Mouse (Mus musculus): ENCODE results near the gene Neurog2.

The Neurog2 gene

DNA sequence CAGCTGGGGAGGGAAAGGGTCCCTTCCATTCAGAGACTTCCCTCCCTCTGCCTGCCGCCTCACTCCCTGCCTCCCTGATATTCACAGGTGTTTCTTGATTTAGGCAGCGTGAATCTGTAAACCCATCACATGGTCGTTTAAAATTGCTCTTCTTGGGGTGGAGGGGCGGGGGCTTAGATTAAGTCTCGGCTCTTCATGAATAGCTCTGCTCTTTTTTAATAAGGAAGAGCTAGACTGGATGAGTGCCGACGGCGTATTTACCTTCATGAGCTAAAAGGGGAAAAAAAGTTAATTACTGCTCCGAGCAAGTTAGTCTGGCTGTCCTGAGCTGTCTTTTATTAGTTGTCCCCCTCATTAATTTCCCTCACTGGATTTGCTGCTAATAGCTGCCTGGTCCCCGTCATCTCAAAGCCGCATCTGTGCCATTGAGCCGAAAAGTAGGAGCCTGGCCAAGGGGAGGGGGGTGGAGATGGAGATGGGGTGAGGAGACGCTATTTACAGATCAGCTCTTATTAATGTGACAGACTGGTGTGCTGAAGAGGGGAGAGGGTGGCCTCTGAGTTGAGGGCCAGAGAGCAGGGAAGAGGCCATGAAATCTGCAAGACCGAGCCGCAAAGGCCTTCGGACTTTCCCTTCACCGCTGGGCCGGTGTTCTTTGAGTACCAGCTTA, 13.4 kb downstream of the Neurog2 start:
- no peak for DNase-seq (ENCODE audit: low spot score in 2 of 2)

DNA sequence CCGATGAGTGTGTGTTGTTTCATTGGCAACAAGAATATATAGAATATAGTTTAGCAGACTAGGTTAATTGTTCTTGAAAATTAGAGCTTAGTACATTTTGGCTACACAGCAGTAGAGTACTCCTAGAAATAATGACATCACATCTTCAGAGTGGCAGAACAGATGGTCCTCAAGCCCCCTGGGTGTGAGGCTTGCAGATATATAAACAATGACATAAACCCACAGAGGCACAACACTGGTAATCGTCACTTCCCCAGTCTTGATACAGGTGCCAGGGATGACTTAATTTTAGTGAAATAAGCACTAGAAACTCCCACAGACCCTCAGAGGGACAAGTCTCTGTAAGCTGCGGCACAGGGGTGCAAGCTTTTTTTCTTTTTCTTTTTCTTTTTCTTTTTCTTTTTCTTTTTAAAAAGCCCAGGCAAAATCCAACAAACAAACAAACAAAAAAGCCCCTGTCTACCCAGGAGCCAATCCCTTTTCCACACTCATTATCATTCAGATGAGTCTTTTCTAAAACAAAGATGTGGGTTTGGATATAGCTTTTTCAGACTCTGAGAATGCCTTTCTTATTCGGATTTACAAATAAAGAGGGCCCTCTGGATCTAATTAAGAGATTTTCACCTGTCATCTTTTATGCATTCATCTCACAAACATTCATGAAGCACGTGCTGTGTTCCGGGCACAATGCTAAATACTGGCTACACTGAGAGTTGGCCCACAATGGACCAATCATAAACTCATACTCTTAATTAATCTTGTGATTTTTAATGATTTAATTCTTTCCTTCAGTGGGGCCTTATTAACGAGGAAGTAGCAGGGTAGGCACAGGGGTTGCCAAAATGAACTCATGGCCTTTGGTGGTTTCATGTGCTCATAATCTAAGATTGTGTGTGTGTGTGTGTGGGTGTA, 19.1 kb downstream of the Neurog2 start:
- no peak for DNase-seq (ENCODE audit: low spot score in 2 of 2)

DNA sequence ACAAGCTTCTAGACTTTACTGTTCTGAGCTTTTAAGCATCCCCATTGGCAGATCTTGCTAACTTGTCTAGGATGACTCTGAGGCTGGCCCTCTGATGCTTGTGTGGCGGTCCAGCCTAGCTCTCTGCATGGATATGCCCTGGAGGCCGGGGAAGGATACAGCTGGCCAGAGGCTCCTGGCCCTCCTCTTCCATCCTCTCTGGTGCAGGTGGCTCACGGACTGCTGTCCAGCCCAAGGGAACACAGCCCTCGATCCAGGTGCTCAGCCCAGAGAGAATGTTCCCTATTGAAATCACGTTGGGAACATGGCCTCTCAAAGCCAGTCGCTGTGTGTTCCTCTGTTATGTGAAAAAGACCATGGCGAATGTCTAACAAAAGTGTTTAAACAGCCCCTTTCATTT, 27.8 kb downstream of the Neurog2 start:
- no peak for DNase-seq (ENCODE audit: low spot score in 2 of 2)

DNA sequence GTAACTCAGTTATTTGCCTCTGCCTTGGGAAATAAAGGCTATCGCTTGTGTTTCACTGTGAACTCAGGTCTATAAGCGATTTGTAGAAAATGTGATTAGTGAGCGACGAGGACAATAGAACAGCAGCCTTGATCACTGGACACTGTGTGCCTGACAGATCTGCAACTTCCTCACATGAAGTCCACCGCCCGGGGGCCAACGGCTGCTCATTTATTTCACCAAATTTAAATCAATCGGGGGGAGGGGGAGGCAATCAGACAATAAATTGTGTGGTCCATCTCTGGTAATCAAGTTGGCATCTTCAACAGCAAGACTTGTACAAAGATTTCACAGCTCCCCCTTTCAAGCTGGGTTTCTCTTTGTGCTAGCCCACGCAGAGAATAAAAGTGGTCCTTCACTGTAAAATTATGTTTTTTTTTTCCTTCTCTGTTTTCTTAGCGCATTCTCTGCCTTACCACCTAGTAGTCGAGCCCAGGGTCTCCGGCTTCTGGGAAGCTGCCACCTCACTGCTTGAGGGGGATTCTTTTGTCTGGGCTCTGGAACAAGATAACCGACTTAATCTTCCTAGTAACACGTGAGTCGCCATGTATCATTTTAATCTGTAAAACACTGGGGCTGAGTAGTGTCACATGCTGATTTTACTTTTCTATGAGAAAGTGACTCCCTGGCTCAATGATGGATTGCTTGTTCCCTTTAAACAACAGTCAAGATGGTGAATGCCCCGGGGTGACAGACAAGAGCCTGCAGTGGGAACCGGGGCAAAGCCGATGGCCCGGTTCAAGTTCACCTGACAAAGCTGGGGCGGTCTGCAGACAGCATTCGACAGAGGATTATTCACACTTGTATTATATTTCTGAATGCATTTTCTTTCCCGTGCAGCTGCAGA, 29.0 kb downstream of the Neurog2 start:
- no peak for DNase-seq (ENCODE audit: low spot score in 2 of 2)

DNA sequence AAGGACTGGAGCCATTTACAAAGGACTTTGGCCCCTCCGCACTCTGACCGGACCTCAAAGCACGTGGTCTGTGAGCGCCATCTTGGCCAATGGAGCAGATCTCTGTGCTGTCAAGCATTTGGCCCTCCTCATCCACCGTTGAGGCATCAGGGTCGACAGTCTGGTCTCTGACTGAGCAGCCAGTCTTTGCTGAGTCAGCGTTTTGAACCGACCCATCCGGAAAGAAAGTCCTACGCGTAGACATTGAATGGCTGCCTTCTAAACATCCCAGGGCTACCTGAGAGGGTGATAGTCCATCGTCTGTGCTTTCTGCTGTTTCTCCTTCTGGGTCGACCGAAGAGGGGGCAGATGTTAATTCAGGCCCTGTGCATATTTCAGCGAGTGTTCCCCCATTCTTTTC, 46.8 kb downstream of the Neurog2 start:
- DNase-seq (ENCODE audit: low spot score in 2 of 2) = no peak
